Mouse (Mus musculus): Measurements from ENCODE around the gene St14.
"Not testable (repeated sequence)": the region's sequence is repeated elsewhere in the genome, so short reads cannot be mapped to it uniquely, and the experiment has no call there.

The St14 gene

GRCm38 (mm10) chr9:31086754-31087145 lies 44.9 kb downstream of the St14 start:
- in situ Hi-C loops (cut with MboI, MseI): loop anchor here (5.0 kb wide), 1 partner anchor 134 kb away; no protein-coding TSS in a partner anchor

- in situ Hi-C loops (cut with MboI, MseI): loop anchor here (5.0 kb wide), 1 partner anchor 134 kb away; no protein-coding TSS in a partner anchor
Measured at GRCm38 (mm10) chr9:31086085-31086753, 45.4 kb downstream of the St14 start.

DNA sequence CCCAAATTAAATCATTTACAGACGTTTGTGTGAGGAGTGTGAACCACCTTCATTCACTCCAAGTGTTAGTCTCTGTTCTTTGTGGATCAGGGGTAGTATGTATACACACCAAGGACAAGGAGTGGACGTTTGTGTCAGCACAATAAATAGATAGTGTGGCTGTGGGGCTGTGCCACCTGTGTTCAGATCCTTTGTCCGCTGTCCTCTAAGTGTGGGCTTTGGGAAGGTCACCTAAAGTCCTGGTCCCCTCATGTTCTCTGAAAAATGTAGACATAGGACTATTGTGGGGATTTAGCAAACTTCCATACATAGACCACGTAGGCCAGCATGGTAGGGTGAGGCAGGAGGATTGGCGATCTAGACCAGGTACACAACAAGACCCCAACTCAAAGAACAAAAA lies 46.1 kb downstream of the St14 start:
- in situ Hi-C loops (cut with MboI, MseI): loop anchor here (5.0 kb wide), 1 partner anchor 133 kb away; no protein-coding TSS in a partner anchor

DNA sequence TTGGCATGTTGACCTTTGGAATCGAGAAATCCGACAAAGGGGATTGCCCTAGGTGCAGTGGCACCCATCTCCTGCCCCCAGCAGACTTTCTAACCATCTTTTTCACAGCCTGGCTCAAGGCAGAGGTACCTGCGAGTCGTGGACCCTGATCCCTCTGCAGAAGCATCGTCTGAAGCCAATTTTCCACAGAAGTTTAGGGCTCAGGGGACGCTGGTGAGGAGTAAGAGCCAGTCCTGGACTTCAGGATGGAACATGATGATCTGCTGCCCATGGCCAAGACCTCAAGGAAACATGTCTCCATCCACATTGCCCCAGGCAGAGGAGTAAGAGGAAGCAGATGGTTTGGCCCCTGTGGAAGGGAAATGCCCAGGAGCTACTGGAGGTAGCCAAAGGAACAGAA lies 48.9 kb downstream of the St14 start:
- in situ Hi-C loops (cut with MboI, MseI): loop anchor here (5.0 kb wide), 1 partner anchor 600 kb away; no protein-coding TSS in a partner anchor

- in situ Hi-C loops (cut with MboI, MseI): loop anchor here (5.0 kb wide), 1 partner anchor 600 kb away; no protein-coding TSS in a partner anchor
Measured at GRCm38 (mm10) chr9:31082054-31082666, 49.5 kb downstream of the St14 start.

- in situ Hi-C loops (cut with MboI, MseI): loop anchor here (5.0 kb wide), 1 partner anchor 598 kb away; no protein-coding TSS in a partner anchor
Measured at GRCm38 (mm10) chr9:31080726-31081125, 50.9 kb downstream of the St14 start.

GRCm38 (mm10) chr9:31074836-31075235 lies 56.8 kb downstream of the St14 start:
- in situ Hi-C loops (cut with MboI, MseI): no loop called here

GRCm38 (mm10) chr9:31073797-31074196 lies 57.9 kb downstream of the St14 start:
- in situ Hi-C loops (cut with MboI, MseI): no loop called here

DNA sequence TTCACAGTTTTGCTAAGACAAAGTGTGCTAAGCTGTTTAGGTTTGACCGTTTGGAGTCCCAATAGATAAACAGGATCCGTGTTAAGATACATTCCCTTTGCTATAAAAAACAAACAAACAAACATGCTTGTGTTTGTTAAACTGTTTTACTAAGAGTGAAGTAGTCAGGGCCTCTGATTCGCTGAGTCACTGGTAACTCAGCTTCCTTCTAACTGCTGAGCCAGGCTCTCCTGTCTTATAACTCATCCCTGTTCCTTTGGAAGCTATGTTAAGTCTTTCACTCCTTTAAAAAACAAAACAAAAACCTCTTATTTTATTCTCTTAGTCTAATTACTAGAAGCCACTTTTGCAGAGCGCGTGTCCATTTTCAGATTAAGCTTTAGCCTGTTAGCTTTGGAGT lies 59.4 kb downstream of the St14 start:
- in situ Hi-C loops (cut with MboI, MseI): no loop called here

- in situ Hi-C loops (cut with MboI, MseI): no loop called here
Measured at GRCm38 (mm10) chr9:31070706-31071105, 60.9 kb downstream of the St14 start.

- in situ Hi-C loops (cut with MboI, MseI): no loop called here
Measured at GRCm38 (mm10) chr9:31058723-31059122, 72.9 kb downstream of the St14 start.

DNA sequence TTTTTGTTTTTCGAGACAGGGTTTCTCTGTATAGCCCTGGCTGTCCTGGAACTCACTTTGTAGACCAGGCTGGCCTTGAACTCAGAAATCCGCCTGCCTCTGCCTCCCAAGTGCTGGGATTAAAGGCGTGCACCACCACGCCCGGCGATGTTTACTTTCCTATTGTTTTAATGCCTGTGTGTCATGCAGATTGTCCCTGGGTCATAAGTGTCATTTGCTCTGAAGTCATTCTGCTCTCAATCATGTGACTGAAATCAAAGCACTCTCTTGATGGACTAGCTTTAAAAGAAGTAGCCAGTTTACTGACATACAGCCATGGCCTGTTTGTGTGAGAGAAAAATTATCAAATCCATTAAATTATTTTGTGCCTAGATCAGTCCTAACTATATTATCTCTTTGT lies 80.1 kb downstream of the St14 start:
- in situ Hi-C loops (cut with MboI, MseI): not testable (repeated sequence)

GRCm38 (mm10) chr9:31050208-31050607 lies 81.4 kb downstream of the St14 start:
- in situ Hi-C loops (cut with MboI, MseI): no loop called here
